Mouse (Mus musculus) myocyte (in vitro differentiated cells): ENCODE measurements around the gene Rassf3. TPM values are rescaled to one million over a fixed set of nuclear protein-coding genes. Genes with fewer than 3 reads are reported as not detected.

ENCODE experiments used
- H3K27me3 ChIP-seq: one replicate; pipeline ENCODE4 v1.6.1; 2011; ENCODE audit not compliant: control insufficient read depth, insufficient read depth, insufficient read length
- H3K36me3 ChIP-seq: one replicate; pipeline ENCODE4 v1.6.1; 2011; ENCODE audit not compliant: control insufficient read depth, insufficient read depth
- H3K4me2 ChIP-seq: one replicate; pipeline ENCODE4 v1.6.1; 2011; ENCODE audit warnings: low read depth, control low read depth
- H3K4me3 ChIP-seq: one replicate; pipeline ENCODE4 v1.5.1; 2011; ENCODE audit warnings: mild to moderate bottlenecking, control low read depth, moderate library complexity
- H3K79me2 ChIP-seq: one replicate; pipeline ENCODE4 v1.6.1; 2011; ENCODE audit not compliant: control insufficient read depth, insufficient read depth
- H3ac ChIP-seq: one replicate; pipeline ENCODE4 v1.6.1; 2011; ENCODE audit not compliant: control insufficient read depth, insufficient read length
- CEBPB ChIP-seq: IDR thresholded peaks from 2 replicates; pipeline ENCODE4 v1.6.1; 2011; ENCODE audit warnings: mild to moderate bottlenecking, moderate library complexity; ENCODE audit not compliant: poor library complexity, insufficient read depth, severe bottlenecking
- E2F4 ChIP-seq: IDR thresholded peaks from one replicate; pipeline ENCODE4 v1.6.1; 2011; ENCODE audit warnings: mild to moderate bottlenecking, control low read depth, moderate library complexity; ENCODE audit not compliant: insufficient read depth
- MAX ChIP-seq: IDR thresholded peaks from one replicate; pipeline ENCODE4 v1.6.1; 2011; ENCODE audit warnings: low read depth, mild to moderate bottlenecking, control low read depth
- MYOD1 ChIP-seq, 3 experiments: IDR thresholded peaks; one replicate each; pipeline ENCODE4 v1.6.1; 2011; ENCODE audit warnings: control low read depth in 2 of 3, low read depth in 2 of 3, mild to moderate bottlenecking in 2 of 3, moderate library complexity in 1 of 3; ENCODE audit not compliant: insufficient read length in 2 of 3, control insufficient read depth in 1 of 3
- MYOG ChIP-seq, 3 experiments: IDR thresholded peaks; one replicate each; pipeline ENCODE4 v1.6.1; 2011; ENCODE audit warnings: control low read depth in 2 of 3, low read depth in 2 of 3, mild to moderate bottlenecking in 2 of 3; ENCODE audit not compliant: insufficient read length in 2 of 3, control insufficient read depth in 1 of 3, insufficient read depth in 1 of 3
- POLR2A ChIP-seq: IDR thresholded peaks from one replicate; pipeline ENCODE4 v1.6.1; 2011; ENCODE audit warnings: low read depth, mild to moderate bottlenecking, control low read depth, moderate library complexity; ENCODE audit not compliant: insufficient read length
- POLR2AphosphoS2 ChIP-seq: IDR thresholded peaks from one replicate; pipeline ENCODE4 v1.6.1; 2011; ENCODE audit warnings: low read depth, control low read depth; ENCODE audit not compliant: insufficient read length
- REST ChIP-seq: IDR thresholded peaks from one replicate; pipeline ENCODE4 v1.6.1; 2011; ENCODE audit warnings: mild to moderate bottlenecking, control low read depth, moderate library complexity; ENCODE audit not compliant: insufficient read depth, insufficient read length
- SRF ChIP-seq: IDR thresholded peaks from one replicate; pipeline ENCODE4 v1.6.1; 2011; ENCODE audit warnings: low read depth; ENCODE audit not compliant: control insufficient read depth, insufficient read length
- TCF12 ChIP-seq: IDR thresholded peaks from one replicate; pipeline ENCODE4 v1.6.1; 2011; ENCODE audit warnings: mild to moderate bottlenecking, control low read depth; ENCODE audit not compliant: poor library complexity, insufficient read depth, severe bottlenecking
- TCF3 ChIP-seq: IDR thresholded peaks from one replicate; pipeline ENCODE4 v1.6.1; 2011; ENCODE audit warnings: low read depth, control low read depth; ENCODE audit not compliant: insufficient read length
- USF1 ChIP-seq: IDR thresholded peaks from one replicate; pipeline ENCODE4 v1.6.1; 2011; ENCODE audit warnings: low read depth, mild to moderate bottlenecking, control low read depth, moderate library complexity
- polyA plus RNA-seq: library from polyadenylated mRNA; unstranded; fragments of >200 nt; fragmentation: generic; extraction: Trizol; gene quantifications from one replicate; pipeline ENCODE4 v1.2.1, GENCODE M21; 2012; ENCODE audit warnings: missing spikeins

The Rassf3 gene
- polyA plus RNA-seq, 1 experiment: 32.3 TPM

DNA sequence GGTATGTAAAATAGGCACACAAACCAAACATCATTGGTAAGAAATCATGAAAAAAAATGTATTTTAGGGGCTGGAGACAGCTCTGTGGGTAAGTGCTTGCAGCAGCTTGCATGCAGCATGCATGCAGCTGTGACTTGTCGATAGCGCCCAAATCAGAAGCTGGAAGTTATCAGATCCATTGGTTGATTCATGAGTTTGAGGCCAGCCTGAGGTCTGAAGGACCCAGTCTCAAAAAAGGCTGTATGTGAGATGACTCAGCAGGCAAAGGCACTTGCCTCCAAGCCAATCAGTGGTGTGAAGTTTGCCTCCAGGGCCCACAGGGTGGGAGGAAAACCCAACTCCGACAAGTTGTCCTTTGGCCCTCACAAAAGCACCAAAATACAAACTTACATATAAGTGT is 6.5 kb downstream of the Rassf3 start:
- Histone ChIP-seq H3K4me3 (no peak overlapping the region), H3ac (no peak overlapping the region), H3K4me2 (no peak overlapping the region)

DNA sequence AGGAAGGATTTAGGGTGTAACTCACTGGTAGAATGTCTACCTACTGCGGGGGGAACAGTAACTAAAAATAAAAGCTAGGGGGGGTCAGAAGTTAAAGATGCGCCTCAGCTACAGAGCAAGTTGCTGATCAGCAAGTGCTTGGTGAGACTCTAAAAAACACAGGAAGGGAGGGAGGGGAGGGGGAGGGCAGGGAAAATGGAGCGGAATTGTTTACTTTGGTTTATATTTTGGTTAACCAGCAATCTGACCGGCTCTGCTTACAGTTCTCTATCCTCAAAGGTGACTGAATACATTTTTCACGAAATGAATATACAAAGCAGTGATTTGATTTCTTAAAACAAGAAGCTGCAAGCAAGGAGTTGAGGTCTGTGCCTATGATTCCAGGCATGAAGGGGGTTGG is 7.2 kb downstream of the Rassf3 start:
- no peak overlapping the region for H3ac ChIP-seq
- H3K4me2 ChIP-seq: no peak overlapping the region
- H3K27me3 ChIP-seq: no peaks in the 10 kb centered on the region
- TF ChIP-seq CEBPB (no peak), TCF12 (no peak)
- no peak overlapping the region for H3K4me3 ChIP-seq
- H3K36me3 ChIP-seq: no peaks in the 10 kb centered on the region
- H3K79me2 ChIP-seq: peaks cover 69% of the 10 kb centered on the region

More for the DNA sequence above, 6.5 kb downstream of the Rassf3 start:
- Histone ChIP-seq H3K79me2 (peaks cover 76% of the 10 kb centered on the region), H3K27me3 (no peaks in the 10 kb centered on the region), H3K36me3 (no peaks in the 10 kb centered on the region)
- TF ChIP-seq REST: no peak
- no peak for TF ChIP-seq POLR2AphosphoS2
- no peak for TF ChIP-seq SRF
- TF ChIP-seq TCF3: no peak
- TF ChIP-seq E2F4: no peak
- no peak for TF ChIP-seq USF1
- no peak for TF ChIP-seq MAX
- no peak for TF ChIP-seq CEBPB
- TF ChIP-seq MYOG (IDR thresholded peaks at IDR 0.05; ENCODE audit: control insufficient read depth in 1 of 3, insufficient read depth in 1 of 3, insufficient read length in 2 of 3, low read depth in 2 of 3): no peak
- TF ChIP-seq POLR2A: no peak
- TF ChIP-seq MYOD1 (IDR thresholded peaks at IDR 0.05; ENCODE audit: control insufficient read depth in 1 of 3, insufficient read length in 2 of 3, low read depth in 2 of 3): no peak

DNA sequence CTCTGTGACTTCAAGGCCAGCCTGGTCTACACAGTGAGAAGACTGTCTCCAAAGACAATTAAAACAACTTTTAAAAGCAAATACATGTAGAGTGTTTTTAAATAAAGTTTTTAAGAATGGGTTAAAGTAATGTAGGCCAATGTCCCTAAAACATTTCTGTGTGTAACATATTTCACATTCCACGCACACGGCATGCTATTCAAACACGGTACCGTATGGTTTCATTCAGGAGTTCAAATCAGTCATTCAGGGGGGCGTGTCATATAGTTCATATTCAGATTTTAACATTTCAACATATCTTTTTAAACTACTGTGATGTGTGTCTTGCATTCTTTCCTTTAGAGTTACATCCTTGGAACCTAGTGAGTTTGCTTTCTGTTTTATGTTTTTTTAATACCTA is 7.9 kb downstream of the Rassf3 start:
- Histone ChIP-seq H3K36me3 (no peaks in the 10 kb centered on the region), H3ac (no peak overlapping the region), H3K79me2 (peaks cover 69% of the 10 kb centered on the region), H3K27me3 (no peaks in the 10 kb centered on the region), H3K4me3 (no peak overlapping the region), H3K4me2 (no peak overlapping the region)
- TF ChIP-seq SRF: no peak
- TF ChIP-seq TCF12: no peak
- no peak for TF ChIP-seq MAX
- no peak for TF ChIP-seq E2F4
- no peak for TF ChIP-seq USF1
- no peak for TF ChIP-seq MYOD1 (IDR thresholded peaks at IDR 0.05; ENCODE audit: control insufficient read depth in 1 of 3, insufficient read length in 2 of 3, low read depth in 2 of 3)

DNA sequence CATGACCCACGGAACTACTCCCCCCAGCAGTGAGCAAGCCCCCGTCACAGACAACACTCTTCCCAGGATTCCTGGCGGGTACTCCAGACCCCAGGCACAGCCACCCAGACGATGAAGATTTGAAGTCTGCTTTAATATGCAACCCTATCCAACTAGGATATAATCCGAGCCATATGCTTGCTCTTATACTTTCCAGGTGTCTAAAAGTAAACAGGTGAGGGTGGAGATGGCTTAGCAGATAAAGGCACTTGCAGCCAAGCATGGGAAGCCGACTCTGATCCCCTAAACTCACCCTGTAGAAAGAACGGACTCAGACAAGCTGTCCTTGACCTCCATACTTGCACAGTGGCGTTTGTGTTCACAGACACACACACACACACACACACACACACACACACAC is 8.4 kb downstream of the Rassf3 start:
- Histone ChIP-seq H3K79me2 (peaks cover 64% of the 10 kb centered on the region), H3K4me2 (no peak overlapping the region)
- no peak for TF ChIP-seq TCF12
- no peak for TF ChIP-seq SRF
- no peak for TF ChIP-seq MYOG (IDR thresholded peaks at IDR 0.05; ENCODE audit: control insufficient read depth in 1 of 3, insufficient read depth in 1 of 3, insufficient read length in 2 of 3, low read depth in 2 of 3)
- TF ChIP-seq MAX: no peak
- TF ChIP-seq CEBPB: no peak
- TF ChIP-seq E2F4: no peak
- TF ChIP-seq REST: no peak
- no peak for TF ChIP-seq POLR2A
- no peak for TF ChIP-seq POLR2AphosphoS2
- no peak for TF ChIP-seq USF1
- no peak for TF ChIP-seq TCF3
- TF ChIP-seq MYOD1 (IDR thresholded peaks at IDR 0.05; ENCODE audit: control insufficient read depth in 1 of 3, insufficient read length in 2 of 3, low read depth in 2 of 3): no peak

DNA sequence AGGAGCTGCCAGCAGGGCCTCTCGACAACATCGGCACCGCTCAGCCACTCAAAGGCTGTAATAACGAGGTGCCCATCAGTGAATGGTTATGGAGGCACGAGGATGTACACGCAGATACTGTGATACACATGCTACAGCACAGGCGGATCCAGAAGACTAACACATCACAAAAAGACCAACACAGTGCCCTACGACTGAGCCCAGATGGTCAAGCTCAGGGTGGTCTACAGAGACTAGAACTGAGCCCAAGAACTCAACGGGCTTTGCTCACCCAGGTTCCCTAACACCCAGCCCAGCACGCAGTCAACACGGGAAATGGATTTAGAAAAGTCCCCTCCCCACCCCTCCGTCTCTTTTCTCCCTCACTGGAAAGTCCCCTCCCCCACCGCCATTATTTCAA is 9.1 kb downstream of the Rassf3 start:
- peaks cover 56% of the 10 kb centered on the region for H3K79me2 ChIP-seq
- H3K36me3 ChIP-seq: no peaks in the 10 kb centered on the region
- no peaks in the 10 kb centered on the region for H3K27me3 ChIP-seq
- no peak overlapping the region for H3K4me3 ChIP-seq
- H3ac ChIP-seq: no peak overlapping the region
- no peak for TF ChIP-seq TCF12
- TF ChIP-seq USF1: no peak
- no peak overlapping the region for H3K4me2 ChIP-seq

More for the DNA sequence above, 8.4 kb downstream of the Rassf3 start:
- Histone ChIP-seq H3K4me3 (no peak overlapping the region), H3K27me3 (no peaks in the 10 kb centered on the region), H3K36me3 (no peaks in the 10 kb centered on the region), H3ac (no peak overlapping the region)

DNA sequence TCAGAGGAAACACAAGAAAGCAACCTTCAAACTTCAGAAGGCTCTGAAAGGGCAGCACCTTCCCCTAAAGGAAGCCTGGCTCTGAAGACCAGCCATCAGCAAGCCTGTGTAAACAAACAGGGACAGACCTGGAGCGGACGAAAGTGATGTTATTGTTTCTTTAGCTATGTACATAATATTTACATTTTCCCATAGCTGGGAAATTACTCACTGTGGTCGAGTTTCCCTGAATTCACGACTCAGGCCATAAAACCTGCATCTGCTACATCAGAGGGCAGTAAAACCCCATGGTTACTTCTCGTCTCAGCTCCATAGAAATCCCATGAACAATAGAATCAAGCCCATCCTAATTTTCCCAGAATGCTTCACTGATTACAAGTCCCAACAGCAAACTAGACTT is 11.1 kb downstream of the Rassf3 start:
- Histone ChIP-seq H3ac (no peak overlapping the region), H3K4me2 (no peak overlapping the region), H3K4me3 (no peak overlapping the region), H3K27me3 (no peaks in the 10 kb centered on the region), H3K79me2 (peaks cover 56% of the 10 kb centered on the region), H3K36me3 (no peaks in the 10 kb centered on the region)
- TF ChIP-seq TCF3 (no peak), TCF12 (no peak), SRF (no peak), REST (no peak), E2F4 (no peak), USF1 (no peak), MYOD1 (IDR thresholded peaks at IDR 0.05; ENCODE audit: control insufficient read depth in 1 of 3, insufficient read length in 2 of 3, low read depth in 2 of 3) (no peak), POLR2A (no peak), CEBPB (no peak), MYOG (IDR thresholded peaks at IDR 0.05; ENCODE audit: control insufficient read depth in 1 of 3, insufficient read depth in 1 of 3, insufficient read length in 2 of 3, low read depth in 2 of 3) (no peak), POLR2AphosphoS2 (no peak)
